Mouse (Mus musculus): ENCODE measurements at regions not wholly inside any gene's neighbourhood (a gene's known extent, or its start where the extent isn't known, plus 50 kb on each side); places are given as distances from the start of the nearest gene placed in this dataset.

GRCm38 (mm10) chr10:37194131-37194797 lies 55.5 kb upstream of the Marcks start:
- intact Hi-C loops (cut with DNase I), result no loop called here
- DNase-seq, result peak; percentile 74 to 76

DNA sequence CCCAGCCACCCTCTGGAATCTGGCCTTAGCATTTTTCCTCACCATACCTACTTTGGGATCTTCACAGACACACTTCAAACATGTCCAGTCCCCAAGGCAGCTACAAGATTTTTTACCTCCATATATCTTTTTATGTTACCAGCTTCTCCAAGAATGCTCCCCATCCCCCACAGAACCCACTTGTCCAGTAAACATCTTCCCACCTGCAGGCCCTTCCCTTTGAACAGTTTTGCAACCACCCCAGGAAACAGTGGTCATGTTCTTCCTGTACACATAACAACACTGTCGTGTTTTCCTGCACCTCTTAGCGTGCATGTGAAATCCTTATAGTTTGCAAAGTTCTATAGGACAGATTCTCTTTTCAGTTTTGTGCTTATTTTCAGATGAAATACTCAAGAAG lies 53.9 kb upstream of the Marcks start:
- no peak for DNase-seq
- intact Hi-C loops (cut with DNase I), result no loop called here

GRCm38 (mm10) chr10:37190092-37190491 lies 51.4 kb upstream of the Marcks start:
- intact Hi-C loops (cut with DNase I), result no loop called here
- no peak for DNase-seq

Small RNA genes lying in the stretch of these regions (microRNA-seq; reads per million reads assigned to microRNA genes)
- 0 reads per million in 2 experiments for gene Gm24710
